Mouse (Mus musculus) G1E (cell line): ENCODE data around the gene Cbln1. TPM values are rescaled to one million over a fixed set of nuclear protein-coding genes. Genes with fewer than 3 reads are reported as not detected.

Experiments
- ATAC-seq: 2 replicates; pipeline ENCODE4 v1.8.0; 2016; ENCODE audit warnings: mild to moderate bottlenecking; ENCODE audit not compliant: insufficient number of reproducible peaks, poor library complexity, low FRiP score, severe bottlenecking; ENCODE audit errors: extremely low read depth
- DNase-seq: peaks from one replicate; pipeline ENCODE4 v3.0.0; 2012; ENCODE audit warnings: low spot score
- H3K27me3 ChIP-seq: 2 replicates; pipeline ENCODE4 v1.6.1; 2012; ENCODE audit warnings: mild to moderate bottlenecking, low read length, inconsistent platforms; ENCODE audit not compliant: insufficient read depth
- H3K36me3 ChIP-seq: replicated peaks from 2 replicates; pipeline ENCODE3; 2012; ENCODE audit warnings: mild to moderate bottlenecking, inconsistent platforms
- H3K4me1 ChIP-seq: 2 replicates; pipeline ENCODE4 v1.6.1; 2012; ENCODE audit warnings: low read depth, low read length, inconsistent platforms, mixed read lengths; ENCODE audit not compliant: insufficient read depth
- H3K4me3 ChIP-seq: 2 replicates; pipeline ENCODE4 v1.5.1; 2012; ENCODE audit warnings: low read depth, mild to moderate bottlenecking, inconsistent platforms, low read length, moderate library complexity, mixed read lengths
- H3K9me3 ChIP-seq: replicated peaks from 2 replicates; pipeline ENCODE4 v1.6.1; 2012; ENCODE audit warnings: inconsistent platforms
- CTCF ChIP-seq: IDR thresholded peaks from 2 replicates; pipeline ENCODE4 v1.5.1; 2012; ENCODE audit warnings: low read depth, low read length, inconsistent platforms, mixed read lengths
- GATA1 ChIP-seq: IDR thresholded peaks from 2 replicates; pipeline ENCODE4 v1.6.1; 2012; ENCODE audit warnings: borderline replicate concordance, low read length, inconsistent platforms, mixed read lengths
- GATA2 ChIP-seq: IDR thresholded peaks from 2 replicates; pipeline ENCODE4 v1.6.1; 2012; ENCODE audit warnings: low read depth, low read length, inconsistent platforms, borderline replicate concordance
- POLR2AphosphoS5 ChIP-seq: IDR thresholded peaks from 2 replicates; pipeline ENCODE4 v1.6.1; 2012; ENCODE audit warnings: low read depth, low read length, inconsistent platforms; ENCODE audit not compliant: insufficient replicate concordance
- TAL1 ChIP-seq: conservative IDR thresholded peaks from 2 replicates; pipeline ENCODE4 v1.6.1; 2012; ENCODE audit warnings: low read depth, low read length, inconsistent platforms, mixed read lengths
- polyA plus RNA-seq: library from polyadenylated mRNA; stranded (reverse); fragments of >175 nt; gene quantifications from 2 replicates; pipeline ENCODE4 v1.2.3, GENCODE M21; 2012
- total RNA-seq, 2 experiments: library from RNA; stranded (forward) in 1 of 2; stranded (reverse) in 1 of 2; fragments of 200-1000 nt in 1 of 2; fragments of >200 nt in 1 of 2; fragmentation: Nextera tagmentation in 1 of 2; gene quantifications; 2 replicates each; pipeline ENCODE4 v1.2.3; 2014 to 2017

The Cbln1 gene
- total and polyA plus RNA-seq, 3 experiments, result not detected

- no peaks in the 10 kb centered on the region for H3K27me3 ChIP-seq
- TF ChIP-seq GATA1 (no peak), CTCF (no peak), GATA2 (no peak), TAL1 (no peak), POLR2AphosphoS5 (no peak)
- ATAC-seq, result no peak
- DNase-seq, result no peak
- H3K4me3 ChIP-seq, result no peak overlapping the region
- H3K4me1 ChIP-seq, result no peaks in the 10 kb centered on the region
- H3K9me3 ChIP-seq, result peaks cover 83% of the 10 kb centered on the region
- H3K36me3 ChIP-seq, result no peaks in the 10 kb centered on the region
These were observed 1.4 kb downstream of the Cbln1 start for GRCm38 (mm10) chr8:87470834-87471602.

GRCm38 (mm10) chr8:87469931-87470833 lies 2.2 kb downstream of the Cbln1 start:
- H3K27me3 ChIP-seq, result no peaks in the 10 kb centered on the region
- no peaks in the 10 kb centered on the region for H3K36me3 ChIP-seq
- DNase-seq, result no peak
- peaks cover 88% of the 10 kb centered on the region for H3K9me3 ChIP-seq
- TF ChIP-seq CTCF (no peak), TAL1 (no peak), POLR2AphosphoS5 (no peak), GATA1 (no peak), GATA2 (no peak)
- no peak overlapping the region; the same call in 1 of the 2 replicates for H3K4me3 ChIP-seq
- no peaks in the 10 kb centered on the region for H3K4me1 ChIP-seq
- ATAC-seq, result no peak

GRCm38 (mm10) chr8:87468958-87469815 lies 3.2 kb downstream of the Cbln1 start:
- no peaks in the 10 kb centered on the region for H3K27me3 ChIP-seq
- TF ChIP-seq GATA1 (no peak), POLR2AphosphoS5 (no peak), GATA2 (no peak), TAL1 (no peak), CTCF (no peak)
- H3K4me3 ChIP-seq, result no peak overlapping the region
- ATAC-seq (no peak), DNase-seq (no peak)
- H3K36me3 ChIP-seq, result no peaks in the 10 kb centered on the region
- no peaks in the 10 kb centered on the region for H3K4me1 ChIP-seq
- peaks cover 92% of the 10 kb centered on the region for H3K9me3 ChIP-seq

GRCm38 (mm10) chr8:87468416-87468957 lies 3.9 kb downstream of the Cbln1 start:
- Histone ChIP-seq H3K4me3 (no peak overlapping the region), H3K9me3 (peaks cover 91% of the 10 kb centered on the region), H3K4me1 (no peaks in the 10 kb centered on the region), H3K36me3 (no peaks in the 10 kb centered on the region), H3K27me3 (no peaks in the 10 kb centered on the region)
- DNase-seq (no peak), ATAC-seq (no peak)
- TF ChIP-seq POLR2AphosphoS5, result no peak
- TF ChIP-seq GATA2, result no peak
- no peak for TF ChIP-seq GATA1

GRCm38 (mm10) chr8:87467906-87468305 lies 4.5 kb downstream of the Cbln1 start:
- ATAC-seq (no peak), DNase-seq (no peak)
- peaks cover 91% of the 10 kb centered on the region for H3K9me3 ChIP-seq
- H3K36me3 ChIP-seq, result no peaks in the 10 kb centered on the region
- H3K4me1 ChIP-seq, result no peaks in the 10 kb centered on the region
- H3K27me3 ChIP-seq, result no peaks in the 10 kb centered on the region
- H3K4me3 ChIP-seq, result no peak overlapping the region
- TF ChIP-seq CTCF (no peak), GATA1 (no peak), GATA2 (no peak), POLR2AphosphoS5 (no peak), TAL1 (no peak)
